Comparison of ENCODE assay signal across 9 mouse cellular contexts in genomic region chr13:112002661-112003347, GRCm38 (mm10).
A peak's percentile ranks its signal among the peaks of the same experiment; 100 is the strongest.
DNase-seq lines count a peak whose midpoint lies in the region; ATAC-seq lines count a peak whose summit lies in the region.
"Had no signal": no experiment of that assay in that cellular context is flagged by ENCODE, and none has a peak within 500 bp of the region (broad histone marks: within the 10 kb centered on the region; RNA-seq: fewer than 3 reads in every experiment).

No protein-coding gene starts in this region.

- H3K9me3 ChIP-seq in midbrain, embryonic 11.5 days (ENCODE audit: control insufficient read depth, low read length) = no peaks in the 10 kb centered on the region
- H3K9me3 ChIP-seq: embryonic facial prominence, embryonic 12.5 days had no signal

- no peaks in the 10 kb centered on the region for H3K36me3 ChIP-seq in midbrain, embryonic 11.5 days (ENCODE audit: control insufficient read depth, insufficient read depth, low read length)
- H3K36me3 ChIP-seq: embryonic facial prominence, embryonic 12.5 days had no signal

- no peak for ATAC-seq in midbrain, embryonic 11.5 days (ENCODE audit: low FRiP score)

- H3K27me3 ChIP-seq in midbrain, embryonic 11.5 days (ENCODE audit: control insufficient read depth, insufficient read depth, low read length) = no peaks in the 10 kb centered on the region
- H3K27me3 ChIP-seq: embryonic facial prominence, embryonic 12.5 days had no signal

- no peak overlapping the region for H3K4me2 ChIP-seq in midbrain, embryonic 11.5 days
- H3K4me2 ChIP-seq: embryonic facial prominence, embryonic 12.5 days had no signal

- H3K27ac ChIP-seq in midbrain, embryonic 11.5 days (ENCODE audit: low read depth, low read length) = no peak overlapping the region
- H3K27ac ChIP-seq: embryonic facial prominence, embryonic 12.5 days had no signal

- WGBS in midbrain, embryonic 11.5 days = 78% methylated on average over 15 of the region's 15 CpGs

- DNase-seq in embryo, embryonic 10.5 days (ENCODE audit: low spot score) = peak; percentile 34
- no peak for DNase-seq in embryo, embryonic 9.5 days (ENCODE audit: extremely low spot score)
- DNase-seq in 3T3-L1 (ENCODE audit: low read depth, low spot score) = peak; percentile 32
- DNase-seq in heart, adult 9 months (ENCODE audit: low spot score in 2 of 2) = peak; percentile 33 to 66
- DNase-seq in kidney, postnatal 10 days = peak; percentile 73
- peak; percentile 76 for DNase-seq in naive thymus-derived CD4-positive, alpha-beta T cell, adult 2 months (ENCODE audit: low read depth)
- DNase-seq in midbrain, embryonic 11.5 days (ENCODE audit: low spot score, missing footprints) = no peak
- DNase-seq in yolk sac, embryonic 10.5 days (ENCODE audit: low spot score) = no peak

- no peak overlapping the region for H3K4me3 ChIP-seq in midbrain, embryonic 11.5 days (ENCODE audit: low read depth, low read length)
- H3K4me3 ChIP-seq: embryonic facial prominence, embryonic 12.5 days had no signal

- peaks cover 6% of the 10 kb centered on the region for H3K4me1 ChIP-seq in midbrain, embryonic 11.5 days (ENCODE audit: control insufficient read depth, insufficient read depth, low read length)

- no peak overlapping the region for H3K9ac ChIP-seq in midbrain, embryonic 11.5 days (ENCODE audit: low read length)
- H3K9ac ChIP-seq: embryonic facial prominence, embryonic 12.5 days had no signal

Comparison
In these comparisons a context has a peak if more than half of its experiments do, and no peak if none do; other contexts are left out.
1. DNase-seq: peak in embryo, embryonic 10.5 days (single experiment), 3T3-L1 (single experiment), heart, adult 9 months (2 of 2), kidney, postnatal 10 days (single experiment) and naive thymus-derived CD4-positive, alpha-beta T cell, adult 2 months (single experiment); none in embryo, embryonic 9.5 days (single experiment), midbrain, embryonic 11.5 days (single experiment) and yolk sac, embryonic 10.5 days (single experiment).